Mouse (Mus musculus) neural tube, embryonic 11.5 days (tissue): ENCODE results near the gene Rpp25l. TPM values are rescaled to one million over a fixed set of nuclear protein-coding genes. Genes with fewer than 3 reads are reported as not detected.

ENCODE experiments used
- ATAC-seq: fragments of 200-750 bp; cut with Nextera tagmentation; 2 replicates; pipeline ENCODE4 v1.8.0; 2017; ENCODE audit warnings: moderate number of reproducible peaks, mild to moderate bottlenecking, moderate TSS enrichment, moderate library complexity; ENCODE audit not compliant: insufficient read depth, low FRiP score, low TSS enrichment
- DNase-seq: peaks from one replicate; pipeline ENCODE4 v3.0.0-alpha.2; 2015; ENCODE audit warnings: low spot score
- H3K27ac ChIP-seq: fragments of 300-500 bp; sonication (generic); 2 replicates; pipeline ENCODE4 v1.5.1; 2014; ENCODE audit warnings: low read depth, mild to moderate bottlenecking, low read length
- H3K27me3 ChIP-seq: fragments of 300-500 bp; sonication (generic); 2 replicates; pipeline ENCODE4 v1.6.1; 2014; ENCODE audit warnings: mild to moderate bottlenecking, low read length, mixed read lengths; ENCODE audit not compliant: control insufficient read depth, insufficient read depth
- H3K36me3 ChIP-seq: fragments of 300-500 bp; sonication (generic); 2 replicates; pipeline ENCODE4 v1.6.1; 2014; ENCODE audit warnings: mild to moderate bottlenecking, low read length, moderate library complexity, mixed read lengths; ENCODE audit not compliant: control insufficient read depth, insufficient read depth
- H3K4me1 ChIP-seq: fragments of 300-500 bp; sonication (generic); 2 replicates; pipeline ENCODE4 v1.6.1; 2014; ENCODE audit warnings: low read length, mixed read lengths; ENCODE audit not compliant: control insufficient read depth, insufficient read depth
- H3K4me2 ChIP-seq: fragments of 300-500 bp; sonication (generic); 2 replicates; pipeline ENCODE4 v1.6.1; 2014; ENCODE audit warnings: low read depth, mild to moderate bottlenecking, moderate library complexity
- H3K4me3 ChIP-seq: fragments of 300-500 bp; sonication (generic); 2 replicates; pipeline ENCODE4 v1.5.1; 2014; ENCODE audit warnings: low read depth, low read length
- H3K9ac ChIP-seq: fragments of 300-500 bp; sonication (generic); 2 replicates; pipeline ENCODE4 v1.6.1; 2014; ENCODE audit warnings: mild to moderate bottlenecking, low read length
- H3K9me3 ChIP-seq: fragments of 300-500 bp; sonication (generic); 2 replicates; pipeline ENCODE4 v1.6.1; 2016; ENCODE audit warnings: low read length; ENCODE audit not compliant: control insufficient read depth
- WGBS: fragments of 180-500 bp; shearing (Covaris S2); extraction: QIAGEN DNeasy Blood & Tissue Kit; methylation state at CpG from one replicate; pipeline ENCODE4 v1.1.7; 2014; 5-methylcytosine and 5-hydroxymethylcytosine counted together
- polyA plus RNA-seq: library from polyadenylated mRNA; unstranded; fragments of >200 nt; fragmentation: Nextera tagmentation; extraction: Ambion mirVana; gene quantifications from 2 replicates; pipeline ENCODE4 v1.2.1, GENCODE M21; 2014

The Rpp25l gene
- polyA plus RNA-seq, 1 experiment from 2014 or later = 81.2 TPM

- Histone ChIP-seq H3K27me3 (no peaks in the 10 kb centered on the region), H3K27ac (0 out of 2 replicates have a peak overlapping the region, but pooled peaks have one; percentile 4), H3K36me3 (peaks cover 2% of the 10 kb centered on the region), H3K4me1 (peaks cover 6% of the 10 kb centered on the region; the same call in 1 of the 2 replicates), H3K4me3 (peak overlapping the region; percentile 57), H3K4me2 (peak overlapping the region; percentile 92), H3K9ac (peak overlapping the region; percentile 50), H3K9me3 (no peaks in the 10 kb centered on the region)
- ATAC-seq (peak; percentile 96), DNase-seq (peak; percentile 95)
- WGBS = under 1% methylated on average over 27 of the region's 27 CpGs
These were observed 27.8 kb upstream of the Rpp25l start for GRCm38 (mm10) chr4:41741158-41741560.

DNA sequence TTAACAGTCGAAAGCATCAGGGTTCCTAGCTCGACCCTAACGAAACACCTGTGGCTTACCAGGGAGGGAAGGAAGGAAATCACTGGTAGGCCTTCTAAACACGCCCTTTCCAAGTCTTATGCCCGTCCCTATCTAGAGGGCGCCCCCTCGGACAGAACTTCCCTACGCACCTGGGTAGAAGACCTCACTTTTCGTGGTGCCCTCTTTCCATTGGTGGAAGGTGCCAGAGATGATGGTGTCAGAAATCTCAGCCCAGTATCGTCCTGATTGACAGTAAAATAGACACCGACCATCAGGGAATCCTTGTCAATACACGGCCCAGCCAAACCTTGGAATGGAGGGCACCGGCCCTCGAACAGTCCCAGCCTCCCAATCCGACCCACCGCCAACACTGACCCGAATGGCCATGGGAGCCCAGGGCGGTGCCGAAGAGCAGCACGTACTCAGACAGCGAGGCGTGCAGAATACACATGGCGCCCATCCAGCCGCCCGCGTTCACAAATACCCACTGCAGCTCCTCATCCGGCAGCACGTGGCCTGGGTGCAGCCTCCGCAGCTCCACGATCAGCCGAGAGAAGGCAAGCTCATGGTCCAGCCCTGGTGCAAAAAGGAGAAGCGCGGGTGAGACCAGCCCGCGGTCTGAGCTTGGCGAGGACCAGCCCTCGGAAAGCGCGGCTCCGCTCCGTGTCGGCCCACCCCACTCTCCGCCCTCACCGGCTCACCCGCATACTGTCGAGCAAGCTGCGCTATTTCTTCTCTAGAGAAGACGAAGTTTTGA is 27.2 kb upstream of the Rpp25l start:
- Histone ChIP-seq H3K27ac (0 out of 2 replicates have a peak overlapping the region, but pooled peaks have one; percentile 4), H3K36me3 (peaks cover 2% of the 10 kb centered on the region), H3K4me2 (peak overlapping the region; percentile 92), H3K27me3 (no peaks in the 10 kb centered on the region), H3K4me3 (peak overlapping the region; percentile 57), H3K9ac (peak overlapping the region; percentile 50), H3K4me1 (peaks cover 6% of the 10 kb centered on the region; the same call in 1 of the 2 replicates), H3K9me3 (no peaks in the 10 kb centered on the region)
- WGBS = under 1% methylated on average over 48 of the region's 48 CpGs
- ATAC-seq (peak; percentile 79), DNase-seq (no peak)

- ATAC-seq (no peak), DNase-seq (no peak)
- WGBS = 91% methylated on average over 13 of the region's 13 CpGs
- H3K27ac ChIP-seq = no peak overlapping the region
- H3K27me3 ChIP-seq = no peaks in the 10 kb centered on the region
- H3K4me3 ChIP-seq = no peak overlapping the region
- H3K4me2 ChIP-seq = no peak overlapping the region
- no peaks in the 10 kb centered on the region for H3K9me3 ChIP-seq
- H3K4me1 ChIP-seq = peaks cover 6% of the 10 kb centered on the region; the same call in 1 of the 2 replicates
- H3K36me3 ChIP-seq = peaks cover 2% of the 10 kb centered on the region
- H3K9ac ChIP-seq = no peak overlapping the region
These were observed 25.9 kb upstream of the Rpp25l start for GRCm38 (mm10) chr4:41739260-41739659.

DNA sequence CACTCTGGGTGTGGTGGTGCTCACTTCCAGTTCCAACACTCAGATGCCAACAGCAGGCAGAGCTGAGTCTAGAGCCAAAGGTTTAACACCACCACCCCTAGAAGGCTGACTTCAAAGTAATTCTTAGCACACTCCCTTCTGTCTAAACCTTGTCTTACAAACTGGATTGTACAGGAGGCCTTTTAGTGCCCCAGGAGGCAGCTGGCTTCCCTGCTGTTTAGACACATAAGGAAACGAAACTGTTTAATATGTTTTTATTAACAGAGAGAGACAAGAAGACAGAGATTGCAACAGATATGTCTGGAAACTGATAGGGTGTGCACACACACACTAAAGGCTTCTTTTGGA is 24.9 kb upstream of the Rpp25l start:
- no peak overlapping the region for H3K4me2 ChIP-seq
- DNase-seq (no peak), ATAC-seq (no peak)
- peaks cover 1% of the 10 kb centered on the region; the same call in 1 of the 2 replicates for H3K27me3 ChIP-seq
- peaks cover 2% of the 10 kb centered on the region for H3K36me3 ChIP-seq
- H3K9ac ChIP-seq = no peak overlapping the region
- peaks cover 6% of the 10 kb centered on the region; the same call in 1 of the 2 replicates for H3K4me1 ChIP-seq
- H3K4me3 ChIP-seq = no peak overlapping the region
- H3K9me3 ChIP-seq = no peaks in the 10 kb centered on the region
- WGBS = 81% methylated on average over 1 of the region's 1 CpGs
- H3K27ac ChIP-seq = no peak overlapping the region

GRCm38 (mm10) chr4:41737602-41738255 is 24.4 kb upstream of the Rpp25l start:
- Histone ChIP-seq H3K36me3 (peaks cover 2% of the 10 kb centered on the region), H3K9me3 (no peaks in the 10 kb centered on the region), H3K9ac (no peak overlapping the region), H3K27ac (no peak overlapping the region), H3K4me3 (no peak overlapping the region), H3K4me1 (peaks cover 6% of the 10 kb centered on the region; the same call in 1 of the 2 replicates), H3K4me2 (no peak overlapping the region), H3K27me3 (peaks cover 6% of the 10 kb centered on the region; the same call in 1 of the 2 replicates)
- DNase-seq (peak; percentile 78), ATAC-seq (no peak)
- 54% methylated on average over 8 of the region's 8 CpGs for WGBS

- no peaks in the 10 kb centered on the region for H3K36me3 ChIP-seq
- ATAC-seq (no peak), DNase-seq (peak; percentile 66)
- peaks cover 59% of the 10 kb centered on the region for H3K27me3 ChIP-seq
- peaks cover 6% of the 10 kb centered on the region; the same call in 1 of the 2 replicates for H3K4me1 ChIP-seq
- H3K27ac ChIP-seq = no peak within 1 kb of the TSS
- WGBS = 2% methylated on average over 49 of the region's 50 CpGs
- H3K4me3 ChIP-seq = peak within 1 kb of the TSS; percentile 28
- H3K9me3 ChIP-seq = no peaks in the 10 kb centered on the region
- peak within 1 kb of the TSS; percentile 47 for H3K4me2 ChIP-seq
- no peak within 1 kb of the TSS for H3K9ac ChIP-seq
These were observed 17.9 kb upstream of the Rpp25l start, which contains the start of gene Arid3c for GRCm38 (mm10) chr4:41731052-41731765. Gene Arid3c, minus strand, starts transcription at chr4:41731142.

GRCm38 (mm10) chr4:41726826-41727621 is 13.7 kb upstream of the Rpp25l start:
- Histone ChIP-seq H3K4me1 (peaks cover 13% of the 10 kb centered on the region; the same call in 1 of the 2 replicates), H3K27me3 (peaks cover 65% of the 10 kb centered on the region), H3K9me3 (no peaks in the 10 kb centered on the region), H3K27ac (no peak overlapping the region), H3K4me2 (peak overlapping the region; percentile 22), H3K4me3 (no peak overlapping the region), H3K36me3 (no peaks in the 10 kb centered on the region), H3K9ac (peak overlapping the region; percentile 29)
- peak; percentile 78 for DNase-seq
- ATAC-seq = peak; percentile 69; the same call in 1 of the 2 replicates
- 12% methylated on average over 20 of the region's 20 CpGs for WGBS

DNA sequence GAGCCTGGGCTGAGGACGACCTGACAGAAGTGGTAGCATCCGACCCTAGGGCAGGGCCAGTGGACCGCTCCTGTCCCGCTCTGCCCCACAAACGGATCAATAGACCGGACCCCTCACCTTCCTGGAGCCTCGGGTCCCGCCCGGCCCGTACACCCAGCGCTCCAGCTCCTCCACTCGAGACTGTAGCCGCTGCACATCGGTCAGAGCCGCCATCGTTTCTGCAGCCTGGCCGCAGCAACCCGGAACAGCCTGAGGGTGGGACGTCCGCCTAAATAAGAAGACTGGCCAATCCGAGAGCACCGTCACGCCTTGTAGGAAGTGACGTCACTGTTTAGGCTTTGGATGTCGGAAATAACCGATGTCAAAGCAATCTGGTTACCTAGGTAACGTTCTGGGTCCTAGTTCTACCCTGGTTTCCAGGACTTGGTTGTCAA is 9.6 kb upstream of the Rpp25l start, which contains the start of gene Dctn3:
Gene Dctn3, minus strand, starts transcription at position 253 of the 434 bp plus-strand sequence.
- WGBS = 0% methylated on average over 27 of the region's 27 CpGs
- no peak within 1 kb of the TSS for H3K27ac ChIP-seq
- H3K9me3 ChIP-seq = no peaks in the 10 kb centered on the region
- peak within 1 kb of the TSS; percentile 72 for H3K9ac ChIP-seq
- peak within 1 kb of the TSS; percentile 71 for H3K4me3 ChIP-seq
- peak within 1 kb of the TSS; percentile 80 for H3K4me2 ChIP-seq
- ATAC-seq (peak; percentile 90), DNase-seq (peak; percentile 89)
- peaks cover 8% of the 10 kb centered on the region; the same call in 1 of the 2 replicates for H3K4me1 ChIP-seq
- H3K27me3 ChIP-seq = peaks cover 30% of the 10 kb centered on the region
- H3K36me3 ChIP-seq = peaks cover 3% of the 10 kb centered on the region; the same call in 1 of the 2 replicates
